Mouse (Mus musculus) stomach, embryonic 15.5 days (tissue): ENCODE data around the gene Top1. TPM values are rescaled to one million over a fixed set of nuclear protein-coding genes. Genes with fewer than 3 reads are reported as not detected.

Experiments used
- ATAC-seq: fragments of 200-750 bp; cut with Nextera tagmentation; 2 replicates; pipeline ENCODE4 v1.8.0; 2017; ENCODE audit warnings: low read depth, moderate number of reproducible peaks, moderate TSS enrichment; ENCODE audit not compliant: insufficient read depth, low FRiP score
- H3K27ac ChIP-seq: fragments of 300-500 bp; sonication (generic); 2 replicates; pipeline ENCODE4 v1.5.1; 2015; ENCODE audit warnings: mild to moderate bottlenecking, inconsistent platforms
- H3K27me3 ChIP-seq: fragments of 300-500 bp; sonication (generic); replicated peaks from 2 replicates; pipeline ENCODE4 v1.6.1; 2015; ENCODE audit warnings: inconsistent platforms
- H3K36me3 ChIP-seq: fragments of 300-500 bp; sonication (generic); 2 replicates; pipeline ENCODE4 v1.6.1; 2015; ENCODE audit warnings: inconsistent platforms
- H3K4me1 ChIP-seq: fragments of 300-500 bp; sonication (generic); 2 replicates; pipeline ENCODE4 v1.6.1; 2015; ENCODE audit warnings: inconsistent platforms
- H3K4me2 ChIP-seq: fragments of 300-500 bp; sonication (generic); 2 replicates; pipeline ENCODE4 v1.6.1; 2015; ENCODE audit warnings: mild to moderate bottlenecking, inconsistent platforms
- H3K4me3 ChIP-seq: fragments of 300-500 bp; sonication (generic); replicated peaks from 2 replicates; pipeline ENCODE4 v1.5.1; 2015; ENCODE audit warnings: inconsistent platforms
- H3K9ac ChIP-seq: fragments of 300-500 bp; sonication (generic); 2 replicates; pipeline ENCODE4 v1.6.1; 2015; ENCODE audit warnings: inconsistent platforms
- H3K9me3 ChIP-seq: fragments of 300-500 bp; sonication (generic); 2 replicates; pipeline ENCODE4 v1.6.1; 2016; ENCODE audit warnings: inconsistent platforms
- WGBS: fragments of 180-500 bp; shearing (Covaris S2); methylation state at CpG from one replicate; pipeline ENCODE4 v1.1.7; 2015; 5-methylcytosine and 5-hydroxymethylcytosine counted together
- polyA plus RNA-seq: library from polyadenylated mRNA; unstranded; fragments of >200 nt; fragmentation: Nextera tagmentation; extraction: Ambion mirVana; gene quantifications from 2 replicates; pipeline ENCODE4 v1.2.1, GENCODE M21; 2015

Top1 gene
- polyA plus RNA-seq: 69.2 and 76.9 TPM in 2 replicates

GRCm38 (mm10) chr2:160645614-160646137, at the start of gene Top1:
Top1 (plus strand) TSS chr2:160645888.
- WGBS: under 1% methylated on average over 50 of the region's 50 CpGs
- H3K9me3 ChIP-seq: no peaks in the 10 kb centered on the region
- H3K27me3 ChIP-seq: no peaks in the 10 kb centered on the region
- peak; percentile 97 for ATAC-seq
- H3K4me1 ChIP-seq: 0 out of 2 replicates have a peak, but pooled peaks cover 4% of the 10 kb centered on the region
- peak within 1 kb of the TSS; percentile 98 for H3K9ac ChIP-seq
- no peaks in the 10 kb centered on the region for H3K36me3 ChIP-seq
- peak within 1 kb of the TSS; percentile 100 for H3K4me3 ChIP-seq
- H3K27ac ChIP-seq: peak within 1 kb of the TSS; percentile 97
- H3K4me2 ChIP-seq: peak within 1 kb of the TSS; percentile 58

- no peak overlapping the region for H3K27ac ChIP-seq
- no peaks in the 10 kb centered on the region for H3K36me3 ChIP-seq
- 32% methylated on average over 12 of the region's 12 CpGs for WGBS
- no peaks in the 10 kb centered on the region for H3K9me3 ChIP-seq
- no peak overlapping the region for H3K9ac ChIP-seq
- 0 out of 2 replicates have a peak overlapping the region, but pooled peaks have one; percentile 22 for H3K4me2 ChIP-seq
- ATAC-seq: peak; percentile 59; the same call in 1 of the 2 replicates
- no peaks in the 10 kb centered on the region for H3K4me1 ChIP-seq
- H3K4me3 ChIP-seq: no peak overlapping the region
- no peaks in the 10 kb centered on the region for H3K27me3 ChIP-seq
Measured at GRCm38 (mm10) chr2:160597582-160598281, 48.0 kb upstream of the Top1 start.

GRCm38 (mm10) chr2:160601805-160602204, 43.9 kb upstream of the Top1 start:
- Histone ChIP-seq H3K27ac (no peak overlapping the region), H3K4me1 (no peaks in the 10 kb centered on the region), H3K4me2 (no peak overlapping the region), H3K4me3 (no peak overlapping the region), H3K9ac (no peak overlapping the region), H3K9me3 (no peaks in the 10 kb centered on the region), H3K27me3 (no peaks in the 10 kb centered on the region), H3K36me3 (no peaks in the 10 kb centered on the region)
- 42% methylated on average over 1 of the region's 1 CpGs for WGBS
- ATAC-seq: no peak

GRCm38 (mm10) chr2:160603154-160603933, 42.3 kb upstream of the Top1 start:
- Histone ChIP-seq H3K27me3 (no peaks in the 10 kb centered on the region), H3K36me3 (no peaks in the 10 kb centered on the region), H3K4me3 (no peak overlapping the region), H3K27ac (no peak overlapping the region), H3K4me2 (no peak overlapping the region), H3K4me1 (no peaks in the 10 kb centered on the region), H3K9me3 (no peaks in the 10 kb centered on the region), H3K9ac (no peak overlapping the region)
- peak; percentile 94 for ATAC-seq
- WGBS: 56% methylated on average over 10 of the region's 10 CpGs

- Histone ChIP-seq H3K36me3 (no peaks in the 10 kb centered on the region), H3K27me3 (no peaks in the 10 kb centered on the region), H3K9ac (no peak overlapping the region), H3K27ac (no peak overlapping the region), H3K4me3 (no peak overlapping the region), H3K9me3 (no peaks in the 10 kb centered on the region), H3K4me1 (no peaks in the 10 kb centered on the region), H3K4me2 (no peak overlapping the region)
- 55% methylated on average over 2 of the region's 2 CpGs for WGBS
- ATAC-seq: no peak
Measured at GRCm38 (mm10) chr2:160610012-160610411, 35.7 kb upstream of the Top1 start.

- 72% methylated on average over 5 of the region's 5 CpGs for WGBS
- H3K27ac ChIP-seq: no peak overlapping the region
- no peak overlapping the region for H3K4me2 ChIP-seq
- ATAC-seq: no peak
- no peaks in the 10 kb centered on the region for H3K4me1 ChIP-seq
- no peaks in the 10 kb centered on the region for H3K36me3 ChIP-seq
- H3K27me3 ChIP-seq: no peaks in the 10 kb centered on the region
- no peak overlapping the region for H3K9ac ChIP-seq
- H3K4me3 ChIP-seq: no peak overlapping the region
- H3K9me3 ChIP-seq: no peaks in the 10 kb centered on the region
Measured at GRCm38 (mm10) chr2:160613186-160613919, 32.3 kb upstream of the Top1 start.

- no peaks in the 10 kb centered on the region for H3K27me3 ChIP-seq
- no peak for ATAC-seq
- no peak overlapping the region for H3K4me2 ChIP-seq
- 86% methylated on average over 6 of the region's 6 CpGs for WGBS
- no peaks in the 10 kb centered on the region for H3K9me3 ChIP-seq
- no peak overlapping the region for H3K4me3 ChIP-seq
- H3K27ac ChIP-seq: no peak overlapping the region
- peaks cover 27% of the 10 kb centered on the region for H3K4me1 ChIP-seq
- no peak overlapping the region for H3K9ac ChIP-seq
- no peaks in the 10 kb centered on the region for H3K36me3 ChIP-seq
Measured at GRCm38 (mm10) chr2:160617741-160618140, 27.9 kb upstream of the Top1 start.

- Histone ChIP-seq H3K4me3 (no peak overlapping the region), H3K36me3 (no peaks in the 10 kb centered on the region), H3K9ac (no peak overlapping the region), H3K9me3 (no peaks in the 10 kb centered on the region), H3K4me1 (peaks cover 27% of the 10 kb centered on the region), H3K27me3 (no peaks in the 10 kb centered on the region), H3K27ac (peak overlapping the region; percentile 54; the same call in 1 of the 2 replicates), H3K4me2 (no peak overlapping the region)
- ATAC-seq: no peak
- 38% methylated on average over 6 of the region's 6 CpGs for WGBS
Measured at GRCm38 (mm10) chr2:160618619-160619220, 27.0 kb upstream of the Top1 start.

- ATAC-seq: peak; percentile 80; the same call in 1 of the 2 replicates
- Histone ChIP-seq H3K27me3 (no peaks in the 10 kb centered on the region), H3K9me3 (no peaks in the 10 kb centered on the region), H3K9ac (no peak overlapping the region), H3K4me2 (no peak overlapping the region), H3K36me3 (no peaks in the 10 kb centered on the region), H3K4me3 (no peak overlapping the region), H3K27ac (peak overlapping the region; percentile 54; the same call in 1 of the 2 replicates), H3K4me1 (peaks cover 27% of the 10 kb centered on the region)
- 68% methylated on average over 5 of the region's 5 CpGs for WGBS
Measured at GRCm38 (mm10) chr2:160619300-160619699, 26.4 kb upstream of the Top1 start.

GRCm38 (mm10) chr2:160619831-160620230, 25.9 kb upstream of the Top1 start:
- 12% methylated on average over 9 of the region's 9 CpGs for WGBS
- Histone ChIP-seq H3K4me3 (no peak overlapping the region), H3K9me3 (no peaks in the 10 kb centered on the region), H3K36me3 (no peaks in the 10 kb centered on the region), H3K27ac (peak overlapping the region; percentile 77), H3K4me2 (peak overlapping the region; percentile 33; the same call in 1 of the 2 replicates), H3K27me3 (no peaks in the 10 kb centered on the region), H3K4me1 (peaks cover 27% of the 10 kb centered on the region), H3K9ac (no peak overlapping the region)
- ATAC-seq: peak; percentile 69; the same call in 1 of the 2 replicates
